Mouse (Mus musculus): ENCODE data around the gene Rps27. TPM values are rescaled to one million over a fixed set of nuclear protein-coding genes. Genes with fewer than 3 reads are reported as not detected.

The Rps27 gene
- polyA plus RNA-seq, 1 experiment from 2014 or later, result 555 TPM

- Histone ChIP-seq H3K9ac (ENCODE audit: low read depth, low read length) (no peak overlapping the region), H3K27me3 (ENCODE audit: control insufficient read depth, insufficient read depth, low read depth, low read length) (no peaks in the 10 kb centered on the region), H3K4me2 (ENCODE audit: low read depth, low read length) (no peak overlapping the region), H3K4me1 (ENCODE audit: control insufficient read depth, low read depth, low read length) (no peaks in the 10 kb centered on the region; the same call in 1 of the 2 replicates), H3K9me3 (replicated peaks; ENCODE audit: control insufficient read depth, low read length) (no peaks in the 10 kb centered on the region), H3K27ac (ENCODE audit: low read length) (no peak overlapping the region), H3K36me3 (ENCODE audit: control insufficient read depth, insufficient read depth) (peaks cover 9% of the 10 kb centered on the region), H3K4me3 (ENCODE audit: low read depth, low read length) (no peak overlapping the region)
- 58% methylated on average over 5 of the region's 5 CpGs for WGBS (ENCODE audit: insufficient replicate concordance)
- ATAC-seq (ENCODE audit: low read depth), result no peak
These were observed 9.8 kb downstream of the Rps27 start for GRCm38 (mm10) chr3:90203619-90204018.

GRCm38 (mm10) chr3:90202884-90203283, 10.6 kb downstream of the Rps27 start:
- H3K4me1 ChIP-seq (ENCODE audit: control insufficient read depth, low read depth, low read length), result no peaks in the 10 kb centered on the region
- 43% methylated on average over 1 of the region's 1 CpGs for WGBS (ENCODE audit: insufficient replicate concordance)

DNA sequence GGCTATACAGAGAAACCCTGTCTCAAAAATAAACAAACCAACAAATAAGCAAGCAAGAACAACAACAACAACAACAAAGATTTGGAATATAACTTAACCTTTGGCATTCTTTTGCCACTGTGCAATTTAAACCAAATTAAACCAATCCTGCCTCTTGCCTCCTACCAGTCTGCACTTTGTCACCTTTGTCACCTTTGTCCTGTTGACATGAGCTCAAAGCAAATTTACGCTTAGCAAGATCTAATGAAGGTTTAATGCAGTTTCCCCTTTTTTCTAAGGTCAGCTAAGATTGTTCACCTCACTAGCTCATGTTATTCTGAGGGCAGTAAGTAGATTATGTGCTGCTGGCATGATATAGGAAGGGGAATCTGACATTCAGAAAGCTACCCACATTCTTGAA, 15.9 kb downstream of the Rps27 start:
- 60% methylated on average over 1 of the region's 1 CpGs for WGBS (ENCODE audit: insufficient replicate concordance)

More at GRCm38 (mm10) chr3:90202884-90203283, 10.6 kb downstream of the Rps27 start:
- Histone ChIP-seq H3K4me3 (ENCODE audit: low read depth, low read length) (no peak overlapping the region), H3K4me2 (ENCODE audit: low read depth, low read length) (no peak overlapping the region), H3K9ac (ENCODE audit: low read depth, low read length) (no peak overlapping the region), H3K36me3 (ENCODE audit: control insufficient read depth, insufficient read depth) (peaks cover 2% of the 10 kb centered on the region), H3K27ac (ENCODE audit: low read length) (no peak overlapping the region), H3K9me3 (replicated peaks; ENCODE audit: control insufficient read depth, low read length) (no peaks in the 10 kb centered on the region), H3K27me3 (ENCODE audit: control insufficient read depth, insufficient read depth, low read depth, low read length) (no peaks in the 10 kb centered on the region)
- no peak for ATAC-seq (ENCODE audit: low read depth)

DNA sequence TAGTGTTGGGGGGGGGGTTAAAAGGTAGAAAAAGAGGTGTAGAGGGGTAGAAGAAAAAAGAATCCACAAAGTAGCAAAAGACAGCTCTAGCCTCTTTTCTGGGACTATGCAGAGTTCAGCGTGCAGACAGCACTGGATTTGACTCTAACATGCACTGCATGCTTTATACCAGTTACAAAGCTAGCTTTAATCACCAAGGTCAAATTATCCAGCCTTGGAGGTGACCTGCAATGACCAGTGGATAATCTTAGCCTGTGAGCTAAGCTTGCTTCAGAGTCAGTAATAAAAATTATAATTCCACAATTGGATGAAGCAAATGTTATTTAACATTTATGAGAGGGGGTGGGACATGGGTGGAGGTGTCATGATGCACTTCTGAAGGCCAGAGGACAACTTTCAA, 17.8 kb downstream of the Rps27 start:
- H3K36me3 ChIP-seq (ENCODE audit: control insufficient read depth, insufficient read depth), result no peaks in the 10 kb centered on the region
- no peak for ATAC-seq (ENCODE audit: low read depth)
- no peaks in the 10 kb centered on the region for H3K27me3 ChIP-seq (ENCODE audit: control insufficient read depth, insufficient read depth, low read depth, low read length)
- no peak overlapping the region for H3K27ac ChIP-seq (ENCODE audit: low read length)
- H3K4me3 ChIP-seq (ENCODE audit: low read depth, low read length), result no peak overlapping the region
- no peak overlapping the region for H3K4me2 ChIP-seq (ENCODE audit: low read depth, low read length)
- no peak overlapping the region for H3K9ac ChIP-seq (ENCODE audit: low read depth, low read length)
- WGBS (ENCODE audit: insufficient replicate concordance), result 54% methylated on average over 1 of the region's 1 CpGs
- H3K4me1 ChIP-seq (ENCODE audit: control insufficient read depth, low read depth, low read length), result no peaks in the 10 kb centered on the region
- no peaks in the 10 kb centered on the region for H3K9me3 ChIP-seq (replicated peaks; ENCODE audit: control insufficient read depth, low read length)

More for the DNA sequence above, 15.9 kb downstream of the Rps27 start:
- no peak overlapping the region for H3K4me3 ChIP-seq (ENCODE audit: low read depth, low read length)
- ATAC-seq (ENCODE audit: low read depth), result no peak
- no peaks in the 10 kb centered on the region for H3K4me1 ChIP-seq (ENCODE audit: control insufficient read depth, low read depth, low read length)
- H3K27me3 ChIP-seq (ENCODE audit: control insufficient read depth, insufficient read depth, low read depth, low read length), result no peaks in the 10 kb centered on the region
- no peak overlapping the region for H3K9ac ChIP-seq (ENCODE audit: low read depth, low read length)
- no peak overlapping the region for H3K4me2 ChIP-seq (ENCODE audit: low read depth, low read length)
- no peaks in the 10 kb centered on the region for H3K9me3 ChIP-seq (replicated peaks; ENCODE audit: control insufficient read depth, low read length)
- H3K36me3 ChIP-seq (ENCODE audit: control insufficient read depth, insufficient read depth), result no peaks in the 10 kb centered on the region
- no peak overlapping the region for H3K27ac ChIP-seq (ENCODE audit: low read length)

DNA sequence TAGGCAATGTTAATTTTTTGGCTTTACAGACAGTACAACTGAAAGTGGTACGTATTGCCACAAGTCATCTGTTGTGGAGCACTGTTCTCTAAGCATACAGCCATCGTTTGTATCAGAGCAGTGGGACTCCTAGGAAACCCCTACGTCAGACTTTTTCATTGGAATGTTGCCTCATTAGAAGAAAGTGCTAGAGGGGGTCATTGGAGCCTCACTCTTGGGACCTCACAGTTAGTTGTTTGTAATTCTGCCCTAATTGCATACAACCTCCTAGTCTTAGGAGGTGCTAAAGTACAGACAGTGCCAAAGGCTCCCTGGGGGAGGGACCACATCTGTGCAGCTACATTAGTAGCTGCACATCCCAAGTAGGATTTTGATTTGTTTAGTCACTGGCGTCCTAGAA, 18.7 kb downstream of the Rps27 start:
- no peak overlapping the region for H3K4me3 ChIP-seq (ENCODE audit: low read depth, low read length)
- no peak overlapping the region for H3K27ac ChIP-seq (ENCODE audit: low read length)
- H3K27me3 ChIP-seq (ENCODE audit: control insufficient read depth, insufficient read depth, low read depth, low read length), result no peaks in the 10 kb centered on the region
- no peak overlapping the region for H3K4me2 ChIP-seq (ENCODE audit: low read depth, low read length)
- no peaks in the 10 kb centered on the region for H3K4me1 ChIP-seq (ENCODE audit: control insufficient read depth, low read depth, low read length)
- no peak overlapping the region for H3K9ac ChIP-seq (ENCODE audit: low read depth, low read length)
- no peaks in the 10 kb centered on the region for H3K9me3 ChIP-seq (replicated peaks; ENCODE audit: control insufficient read depth, low read length)
- H3K36me3 ChIP-seq (ENCODE audit: control insufficient read depth, insufficient read depth), result no peaks in the 10 kb centered on the region
- WGBS (ENCODE audit: insufficient replicate concordance), result 62% methylated on average over 4 of the region's 4 CpGs
- no peak for ATAC-seq (ENCODE audit: low read depth)

DNA sequence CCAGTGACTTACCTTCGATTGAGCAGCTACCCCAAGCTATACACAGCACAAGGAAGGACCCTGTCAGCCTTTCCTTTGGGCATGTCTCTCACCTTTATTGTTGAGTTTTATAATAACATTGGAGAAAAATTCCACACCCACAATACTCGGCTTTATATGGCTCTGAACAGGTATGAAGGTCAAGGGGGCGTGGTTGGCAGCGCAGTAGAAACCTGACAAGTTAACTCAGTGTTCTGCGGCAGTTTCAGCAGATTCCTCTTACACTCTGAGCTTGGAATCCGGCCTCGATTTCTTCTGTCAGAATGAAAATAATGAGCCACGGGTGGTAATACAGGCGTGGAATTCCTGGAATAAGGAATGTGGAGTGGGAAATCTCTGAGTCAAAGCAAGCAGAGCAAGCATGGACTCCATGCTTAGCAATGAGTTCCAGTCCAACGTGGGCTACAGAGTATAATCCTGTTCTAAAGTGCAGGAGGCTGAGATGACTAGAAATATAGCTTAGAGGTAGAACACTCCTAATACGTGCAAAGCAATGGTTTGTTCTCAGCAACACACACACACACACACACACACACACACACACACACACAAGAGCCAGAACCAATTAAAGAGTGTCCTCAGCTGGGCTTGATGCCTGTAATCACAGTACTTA, 22.5 kb downstream of the Rps27 start:
- H3K27ac ChIP-seq (ENCODE audit: low read length), result no peak overlapping the region
- no peak for ATAC-seq (ENCODE audit: low read depth)
- WGBS (ENCODE audit: insufficient replicate concordance), result 61% methylated on average over 11 of the region's 11 CpGs

DNA sequence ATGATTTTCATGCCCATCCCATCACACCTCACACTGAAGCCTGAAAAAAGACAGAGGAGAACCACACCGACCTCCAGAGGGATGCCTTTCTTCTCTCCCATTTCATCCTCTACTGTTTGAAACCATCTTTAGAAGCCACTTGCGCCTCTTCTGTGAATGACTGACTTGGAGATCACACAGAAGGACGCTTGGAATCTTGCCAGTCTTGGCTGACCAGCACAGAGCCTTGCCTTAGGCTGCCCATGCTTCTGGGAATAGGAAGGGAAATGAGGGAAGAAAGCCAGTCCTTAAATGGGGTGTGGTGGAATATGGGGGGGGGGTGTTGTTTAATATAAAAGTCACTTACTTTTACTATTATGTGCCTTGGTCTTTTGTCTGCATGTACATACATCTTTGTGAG, 29.9 kb downstream of the Rps27 start:
- Histone ChIP-seq H3K4me3 (ENCODE audit: low read depth, low read length) (no peak overlapping the region), H3K9me3 (replicated peaks; ENCODE audit: control insufficient read depth, low read length) (no peaks in the 10 kb centered on the region), H3K27ac (ENCODE audit: low read length) (no peak overlapping the region), H3K4me2 (ENCODE audit: low read depth, low read length) (no peak overlapping the region), H3K4me1 (ENCODE audit: control insufficient read depth, low read depth, low read length) (no peaks in the 10 kb centered on the region), H3K36me3 (ENCODE audit: control insufficient read depth, insufficient read depth) (no peaks in the 10 kb centered on the region), H3K27me3 (ENCODE audit: control insufficient read depth, insufficient read depth, low read depth, low read length) (no peaks in the 10 kb centered on the region), H3K9ac (ENCODE audit: low read depth, low read length) (no peak overlapping the region)
- WGBS (ENCODE audit: insufficient replicate concordance), result 61% methylated on average over 3 of the region's 3 CpGs
- no peak for ATAC-seq (ENCODE audit: low read depth)

More for the DNA sequence above, 22.5 kb downstream of the Rps27 start:
- Histone ChIP-seq H3K4me2 (ENCODE audit: low read depth, low read length) (no peak overlapping the region), H3K4me3 (ENCODE audit: low read depth, low read length) (no peak overlapping the region), H3K4me1 (ENCODE audit: control insufficient read depth, low read depth, low read length) (no peaks in the 10 kb centered on the region), H3K9ac (ENCODE audit: low read depth, low read length) (no peak overlapping the region), H3K27me3 (ENCODE audit: control insufficient read depth, insufficient read depth, low read depth, low read length) (no peaks in the 10 kb centered on the region), H3K36me3 (ENCODE audit: control insufficient read depth, insufficient read depth) (no peaks in the 10 kb centered on the region), H3K9me3 (replicated peaks; ENCODE audit: control insufficient read depth, low read length) (no peaks in the 10 kb centered on the region)

DNA sequence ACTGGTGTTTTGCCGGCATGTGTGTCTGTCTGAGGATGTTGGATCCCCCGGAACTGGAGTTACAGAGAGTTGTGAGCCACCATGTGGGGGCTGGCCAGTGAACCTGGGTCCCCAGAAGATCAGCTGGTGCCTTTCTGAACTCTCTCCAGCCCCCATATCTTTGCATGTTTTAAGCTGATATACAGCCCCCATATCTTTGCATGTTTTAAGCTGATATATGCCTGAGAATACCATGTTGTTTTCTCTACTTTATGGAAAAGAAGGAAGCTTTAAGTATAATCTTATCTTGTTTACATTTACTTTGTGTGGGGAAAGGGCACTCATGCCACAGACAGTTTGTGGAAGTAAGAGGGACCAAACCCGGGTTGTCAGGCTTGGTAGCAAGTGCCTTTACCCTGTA, 33.9 kb downstream of the Rps27 start:
- ATAC-seq (ENCODE audit: low read depth), result no peak
- no peaks in the 10 kb centered on the region for H3K4me1 ChIP-seq (ENCODE audit: control insufficient read depth, low read depth, low read length)
- no peaks in the 10 kb centered on the region for H3K27me3 ChIP-seq (ENCODE audit: control insufficient read depth, insufficient read depth, low read depth, low read length)
- H3K9ac ChIP-seq (ENCODE audit: low read depth, low read length), result no peak overlapping the region
- H3K9me3 ChIP-seq (replicated peaks; ENCODE audit: control insufficient read depth, low read length), result no peaks in the 10 kb centered on the region
- 44% methylated on average over 3 of the region's 3 CpGs for WGBS (ENCODE audit: insufficient replicate concordance)
- H3K4me2 ChIP-seq (ENCODE audit: low read depth, low read length), result no peak overlapping the region
- H3K36me3 ChIP-seq (ENCODE audit: control insufficient read depth, insufficient read depth), result no peaks in the 10 kb centered on the region
- no peak overlapping the region for H3K27ac ChIP-seq (ENCODE audit: low read length)
- no peak overlapping the region for H3K4me3 ChIP-seq (ENCODE audit: low read depth, low read length)

Measured in liver, embryonic 16.5 days (tissue).